Mouse (Mus musculus): ENCODE measurements around the gene AC129217.1.

Gene AC129217.1

DNA sequence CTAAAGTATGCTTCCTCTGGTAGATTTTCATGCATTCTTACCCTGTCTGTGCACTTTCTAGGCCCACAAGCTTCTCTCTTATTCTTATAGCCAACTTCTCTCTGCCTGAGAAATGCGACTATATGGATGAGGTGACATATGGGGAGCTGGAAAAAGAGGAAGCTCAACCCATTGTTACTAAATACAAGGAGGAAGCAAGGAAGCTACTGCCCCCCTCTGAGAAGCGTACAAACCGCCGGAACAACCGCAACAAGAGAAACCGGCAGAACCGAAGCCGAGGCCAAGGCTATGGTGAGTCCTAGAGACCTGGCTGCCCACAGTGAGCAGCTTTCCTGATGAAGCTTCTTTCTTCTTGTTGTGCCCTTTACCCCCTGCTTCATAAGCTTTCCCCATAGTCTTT, at the start of gene AC129217.1:
Gene AC129217.1, plus strand, starts transcription at position 114 of the 400 bp plus-strand sequence.
- DNase-seq (ENCODE audit: low spot score in 2 of 2), result no peak

DNA sequence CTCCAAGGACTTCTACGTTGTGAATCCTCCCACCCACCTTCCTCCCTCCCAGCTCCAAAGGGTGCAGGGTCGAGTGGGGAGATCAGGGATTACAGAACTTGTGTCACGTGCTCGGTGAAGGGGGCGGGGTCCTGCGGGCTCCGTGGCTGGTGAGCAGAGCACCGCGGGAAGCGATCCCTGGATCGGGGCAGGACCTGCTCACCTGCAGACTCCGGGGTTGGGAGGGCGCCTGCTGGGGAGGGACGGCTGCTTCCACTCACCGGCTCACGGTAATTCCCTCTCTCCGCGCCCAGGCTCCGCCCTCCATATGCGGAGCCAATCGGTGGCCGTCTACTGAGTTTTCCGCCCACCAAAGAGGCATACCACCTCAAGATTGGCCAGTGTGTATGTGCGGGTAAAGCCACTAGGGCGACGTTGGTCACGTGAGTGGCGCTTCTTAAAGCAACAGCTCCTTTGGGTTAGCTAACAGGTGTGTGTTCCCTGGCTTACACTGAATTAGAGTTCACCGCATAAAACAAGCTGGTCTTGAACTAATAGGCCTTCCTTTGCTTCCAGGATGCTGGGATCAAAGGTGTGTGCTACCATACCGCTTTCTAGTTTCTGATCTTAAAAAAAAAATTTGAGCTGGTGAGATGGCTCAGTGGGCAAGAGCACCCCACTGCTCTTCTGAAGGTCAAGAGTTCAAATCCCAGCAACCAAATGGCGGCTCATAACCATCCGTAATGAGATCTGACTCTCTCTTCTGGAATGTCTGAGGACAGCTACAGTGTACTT, 43.4 kb upstream of the AC129217.1 start, which contains the start of gene Taf6l:
Gene Taf6l, minus strand, starts transcription at position 410 of the 774 bp plus-strand sequence.
- DNase-seq (ENCODE audit: low spot score in 2 of 2), result peak; percentile 90 to 92

GRCm38 (mm10) chr19:8788521-8788920, 41.1 kb upstream of the AC129217.1 start:
- no peak for DNase-seq (ENCODE audit: low spot score in 2 of 2)

GRCm38 (mm10) chr19:8789171-8789570, 40.4 kb upstream of the AC129217.1 start:
- no peak for DNase-seq (ENCODE audit: low spot score in 2 of 2)

DNA sequence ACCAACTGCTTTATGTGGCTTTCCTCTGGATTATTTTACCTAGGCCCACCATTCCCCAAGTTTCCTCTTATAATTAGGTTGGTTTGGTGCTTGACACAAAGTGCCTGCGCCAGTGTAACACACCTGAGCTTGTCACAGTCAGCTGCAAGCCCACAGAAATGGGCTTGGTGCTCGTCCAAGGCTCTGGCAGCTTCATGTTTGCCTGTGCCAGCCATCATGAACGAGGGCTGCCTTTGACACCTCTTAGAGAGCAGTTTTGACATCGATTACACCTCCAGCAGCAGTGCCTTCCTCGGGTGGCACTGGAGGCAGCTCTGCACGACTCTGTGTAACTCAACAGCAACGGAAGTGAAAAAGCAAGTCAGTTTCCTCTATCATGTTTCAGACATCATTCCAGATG, 39.4 kb upstream of the AC129217.1 start:
- DNase-seq (ENCODE audit: low spot score in 2 of 2), result no peak

DNA sequence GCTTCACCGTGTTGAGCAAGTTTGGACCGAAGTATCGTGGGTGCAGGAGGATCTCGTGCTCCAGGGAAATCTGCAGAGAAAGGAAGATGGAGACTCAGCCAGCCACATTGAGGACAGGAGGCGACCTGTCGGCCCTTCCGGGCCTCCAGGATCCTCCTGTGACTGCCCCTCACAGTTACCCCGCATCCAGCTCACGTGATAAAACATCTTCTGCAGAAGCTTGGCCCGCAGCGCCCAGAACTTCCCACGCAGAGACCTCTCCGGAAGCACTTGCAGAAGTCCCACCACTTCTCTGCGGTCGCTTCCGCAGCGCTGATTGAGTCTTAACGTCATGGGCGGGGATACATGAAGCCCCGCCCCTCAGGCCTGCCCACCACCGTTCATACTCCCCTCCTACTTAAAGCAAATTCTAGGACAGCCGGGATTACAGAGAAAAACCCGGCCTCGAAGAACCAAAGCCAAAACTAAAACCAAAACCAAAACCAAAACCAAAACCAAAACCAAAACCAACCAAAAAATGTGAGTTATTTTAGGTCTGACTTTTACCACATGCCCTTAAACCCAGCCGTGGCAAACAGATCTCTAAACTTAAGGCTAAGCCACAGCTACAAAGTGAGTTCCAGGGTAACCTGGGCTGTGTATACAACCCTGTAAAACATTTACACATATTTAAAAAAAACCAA, 31.2 kb upstream of the AC129217.1 start, which contains the start of gene Polr2g:
Gene Polr2g, minus strand, starts transcription at position 314 of the 683 bp plus-strand sequence.
- DNase-seq (ENCODE audit: low spot score in 2 of 2), result peak; percentile 86 to 87

DNA sequence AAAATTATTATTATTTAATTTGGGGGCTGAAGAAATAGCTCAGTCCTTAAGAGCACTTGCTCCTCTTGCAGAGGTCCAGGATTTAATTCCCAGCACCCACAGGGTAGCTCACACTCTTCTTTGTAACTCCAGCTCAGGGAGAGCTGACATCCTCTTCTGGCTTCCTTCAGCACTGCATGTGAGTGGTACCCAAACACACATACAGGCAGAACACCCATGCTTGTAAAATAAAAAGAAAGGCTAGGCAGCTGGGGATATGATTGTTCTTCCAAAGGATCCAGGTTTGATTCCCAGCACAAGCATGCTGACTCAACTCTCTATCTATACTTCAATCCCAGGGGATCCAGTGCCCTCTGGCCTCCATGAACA, 30.6 kb upstream of the AC129217.1 start:
- DNase-seq (ENCODE audit: low spot score in 2 of 2), result no peak

GRCm38 (mm10) chr19:8802130-8802821, 27.3 kb upstream of the AC129217.1 start, which contains the start of gene Zbtb3:
Gene Zbtb3 (plus strand): TSS chr19:8802555.
- DNase-seq (ENCODE audit: low spot score in 2 of 2), result peak; percentile 92 to 96

DNA sequence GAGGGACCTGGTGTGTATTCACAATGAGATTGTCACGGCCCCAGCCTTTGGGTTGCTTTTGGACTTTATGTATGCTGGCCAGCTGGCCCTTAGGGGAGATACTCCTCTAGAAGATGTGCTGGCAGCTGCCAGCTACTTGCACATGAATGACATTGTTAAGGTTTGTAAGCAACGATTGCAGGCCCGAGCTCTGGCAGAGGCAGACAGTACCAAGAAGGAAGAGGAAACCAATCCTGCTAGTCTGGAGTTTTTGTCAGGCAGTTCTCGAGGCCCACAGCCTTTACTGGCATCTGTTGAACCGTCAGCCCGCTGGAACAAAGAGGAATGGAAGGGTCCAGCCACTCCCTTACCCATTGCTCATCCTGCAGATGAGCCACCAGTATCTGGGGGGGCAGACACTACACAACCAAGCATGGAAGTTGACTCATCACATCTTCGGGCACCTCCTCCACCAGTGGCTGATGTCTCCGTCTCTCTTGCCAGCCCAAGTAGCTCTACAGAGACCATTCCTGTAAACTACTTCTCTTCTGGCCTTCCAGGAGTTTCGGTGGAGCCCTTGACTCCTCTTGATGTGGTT, 26.3 kb upstream of the AC129217.1 start:
- DNase-seq (ENCODE audit: low spot score in 2 of 2), result no peak

GRCm38 (mm10) chr19:8803879-8804660, 25.5 kb upstream of the AC129217.1 start:
- DNase-seq (ENCODE audit: low spot score in 2 of 2), result no peak

GRCm38 (mm10) chr19:8806810-8807209, 22.8 kb upstream of the AC129217.1 start:
- no peak for DNase-seq (ENCODE audit: low spot score in 2 of 2)

DNA sequence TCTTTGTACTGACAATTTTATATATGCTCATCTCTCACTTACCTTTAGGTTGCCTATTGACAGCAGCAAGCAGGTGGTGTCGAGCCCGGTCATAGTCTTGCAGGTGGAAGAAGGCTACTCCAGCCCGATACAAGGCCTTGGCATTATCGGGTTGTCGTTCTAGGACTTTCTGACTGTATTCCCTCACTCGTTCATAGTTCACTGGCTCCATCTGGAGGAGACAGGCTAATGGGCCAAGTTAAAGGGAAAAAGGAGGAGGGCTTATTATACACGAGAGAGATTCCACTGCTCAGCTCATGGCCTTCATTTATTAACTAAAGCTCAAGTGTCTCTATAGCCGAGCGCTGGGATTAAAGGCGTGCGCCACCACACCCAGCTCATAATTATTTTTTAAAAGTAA, 13.8 kb upstream of the AC129217.1 start:
- no peak for DNase-seq (ENCODE audit: low spot score in 2 of 2)

- no peak for DNase-seq (ENCODE audit: low spot score in 2 of 2)
These were observed 12.6 kb upstream of the AC129217.1 start for GRCm38 (mm10) chr19:8817001-8817400.

DNA sequence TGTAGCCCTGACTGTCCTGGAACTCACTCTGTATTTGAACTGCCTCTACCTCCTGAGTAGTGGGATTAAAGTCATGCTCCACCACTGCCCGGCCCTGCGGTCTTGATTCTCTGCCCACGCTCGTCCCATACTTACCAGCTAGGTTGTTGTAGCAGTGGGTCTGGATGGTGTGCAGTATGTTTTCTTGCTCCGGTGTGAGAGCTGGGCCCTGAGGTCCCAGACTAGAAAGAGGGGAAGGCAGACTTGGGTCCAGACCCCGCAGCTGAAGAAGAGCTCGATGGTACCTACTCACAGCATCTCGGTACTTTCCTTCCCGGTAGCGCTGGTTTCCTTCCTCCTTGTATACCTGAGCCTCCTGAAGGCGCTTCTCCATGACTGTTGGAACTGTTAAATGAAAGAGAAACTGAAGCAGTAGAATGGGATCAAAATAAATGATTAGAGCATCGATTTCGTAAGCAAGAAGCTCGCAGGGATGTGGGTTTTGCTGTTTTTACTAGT, 11.2 kb upstream of the AC129217.1 start:
- DNase-seq (ENCODE audit: low spot score in 2 of 2), result no peak

DNA sequence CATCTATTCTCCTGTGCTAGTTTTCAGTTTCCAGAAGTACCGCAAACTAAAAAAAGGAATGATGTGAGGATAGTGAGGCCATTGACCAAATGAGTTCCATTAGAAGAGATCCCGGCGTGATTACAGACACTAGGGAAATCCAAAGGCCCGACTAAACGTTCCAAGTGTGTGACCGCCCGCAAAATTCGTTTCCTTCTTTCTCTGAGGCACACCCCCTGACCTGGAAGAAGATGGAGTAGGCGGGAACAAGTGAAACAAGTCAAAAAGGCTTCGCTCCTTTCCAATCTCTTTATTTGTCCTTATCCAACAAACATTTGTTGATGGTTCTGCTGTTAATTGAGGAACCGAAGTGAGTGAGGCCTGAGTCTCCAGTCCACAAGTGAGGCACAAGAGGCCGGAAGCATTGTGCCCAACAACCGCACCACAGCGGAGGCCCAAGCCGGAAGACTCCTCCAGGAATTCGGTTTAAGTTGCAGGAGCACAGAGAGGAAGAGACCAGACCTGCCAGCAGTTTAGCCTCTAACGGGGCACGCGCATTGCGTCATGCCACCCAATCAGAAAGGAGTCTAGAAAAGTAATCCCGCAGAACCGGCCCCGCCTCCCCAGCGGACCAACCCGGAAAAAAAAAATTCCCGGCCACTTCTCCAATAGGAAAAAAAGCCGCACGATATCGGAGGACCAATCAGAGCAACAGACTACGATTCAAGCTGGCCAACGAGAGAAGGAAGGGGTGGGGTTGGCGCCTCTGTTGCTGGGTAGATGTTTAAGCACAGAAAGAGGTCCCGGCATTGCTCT, 10.6 kb upstream of the AC129217.1 start, which contains the start of gene Ttc9c:
Gene Ttc9c, minus strand, starts transcription at position 533 of the 795 bp plus-strand sequence.
- DNase-seq (ENCODE audit: low spot score in 2 of 2), result peak; percentile 97 to 98

DNA sequence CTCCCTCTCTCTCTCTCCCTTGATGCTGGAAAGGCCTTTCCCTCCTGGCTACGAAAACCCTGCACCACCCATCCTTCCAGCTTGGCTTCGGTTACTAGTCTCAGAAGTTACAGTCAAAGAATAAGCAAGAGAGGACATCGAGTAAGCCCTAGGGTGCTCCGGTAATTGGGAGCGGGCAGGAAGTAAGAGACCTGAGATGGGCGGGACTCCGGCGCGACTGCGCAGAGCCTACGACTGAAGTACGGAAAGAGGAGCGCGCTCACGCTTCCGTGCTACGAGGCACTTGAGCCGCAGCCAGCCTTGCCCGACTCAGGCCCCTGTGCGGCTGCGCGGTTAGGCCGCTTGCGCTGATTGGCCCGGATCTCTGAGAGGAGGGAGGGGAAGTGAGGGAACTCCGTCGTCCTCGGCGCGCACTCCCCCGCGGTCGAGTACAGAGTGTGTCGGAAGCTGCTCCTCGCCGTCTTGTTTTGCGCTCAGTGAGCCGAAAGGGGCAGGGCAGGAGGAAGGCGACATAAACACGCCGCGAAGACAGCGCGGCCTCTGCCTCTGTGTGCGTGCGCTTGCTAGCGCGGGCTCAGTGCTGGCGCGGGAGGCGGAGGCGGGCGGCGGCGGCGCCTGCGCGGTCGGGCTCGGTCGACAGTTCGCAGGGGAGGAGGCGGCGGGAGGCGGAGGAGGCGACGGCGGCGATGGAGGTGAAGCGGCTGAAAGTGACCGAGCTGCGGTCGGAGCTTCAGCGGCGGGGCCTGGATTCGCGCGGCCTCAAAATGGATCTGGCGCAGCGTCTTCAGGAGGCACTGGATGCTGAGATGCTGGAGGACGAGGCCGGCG, 9.8 kb upstream of the AC129217.1 start, which contains the start of gene Hnrnpul2:
Gene Hnrnpul2, plus strand, starts transcription at position 415 of the 828 bp plus-strand sequence.
- DNase-seq (ENCODE audit: low spot score in 2 of 2), result peak; percentile 97 to 98

DNA sequence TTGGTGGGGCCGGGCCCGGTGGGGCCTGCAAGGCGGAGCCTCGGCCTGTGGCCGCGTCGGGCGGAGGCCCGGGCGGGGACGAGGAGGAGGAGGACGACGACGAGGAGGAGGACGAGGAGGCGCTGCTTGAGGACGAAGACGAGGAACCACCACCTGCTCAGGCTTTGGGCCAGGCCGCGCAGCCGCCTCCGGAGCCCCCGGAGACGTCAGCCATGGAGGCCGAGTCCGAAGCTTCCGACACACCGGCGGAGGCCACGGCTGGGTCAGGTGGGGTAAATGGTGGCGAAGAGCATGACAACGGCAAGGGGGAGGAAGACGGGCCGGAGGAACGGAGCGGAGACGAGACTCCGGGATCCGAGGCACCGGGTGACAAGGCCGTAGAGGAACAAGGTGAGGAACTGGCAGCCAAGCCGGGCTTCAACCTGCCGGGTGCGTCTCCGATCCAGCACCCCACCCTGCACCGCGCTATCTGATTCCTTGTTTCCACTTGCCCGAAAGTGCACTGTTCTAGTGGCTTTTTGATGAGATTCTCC, 9.1 kb upstream of the AC129217.1 start:
- peak in 1 of 2 experiments; percentile 49 for DNase-seq (ENCODE audit: low spot score in 2 of 2)

GRCm38 (mm10) chr19:8821146-8821545, 8.4 kb upstream of the AC129217.1 start:
- no peak for DNase-seq (ENCODE audit: low spot score in 2 of 2)

DNA sequence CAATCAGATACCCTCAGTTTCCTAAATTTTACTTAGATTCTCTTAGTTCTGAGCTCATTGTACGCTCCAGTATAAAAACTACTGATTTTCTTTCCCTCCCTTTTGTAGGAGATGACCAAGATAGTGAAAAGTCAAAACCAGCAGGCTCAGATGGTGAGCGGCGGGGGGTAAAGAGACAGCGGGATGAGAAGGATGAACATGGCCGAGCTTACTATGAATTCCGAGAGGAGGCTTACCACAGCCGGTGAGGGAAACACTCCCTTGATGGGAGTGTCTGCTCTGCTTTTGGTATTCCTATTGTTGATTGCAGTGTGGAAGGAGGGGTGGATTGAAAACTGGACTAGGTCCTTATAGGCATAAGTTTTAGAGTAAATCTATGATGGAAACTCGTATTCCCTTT, 6.9 kb upstream of the AC129217.1 start:
- no peak for DNase-seq (ENCODE audit: low spot score in 2 of 2)
